Mouse (Mus musculus) liver, embryonic 11.5 days (tissue): ENCODE results near the gene Lyve1. TPM values are rescaled to one million over a fixed set of nuclear protein-coding genes. Genes with fewer than 3 reads are reported as not detected.

Experiments
- ATAC-seq: fragments of 200-750 bp; cut with Nextera tagmentation; replicated peaks from 2 replicates; pipeline ENCODE4 v1.8.0; 2017; ENCODE audit warnings: moderate number of reproducible peaks, mild to moderate bottlenecking, moderate TSS enrichment, moderate library complexity; ENCODE audit not compliant: low FRiP score
- DNase-seq: peaks from one replicate; pipeline ENCODE4 v3.0.0-alpha.2; 2017; ENCODE audit warnings: low spot score
- H3K27ac ChIP-seq: fragments of 300-500 bp; sonication (generic); 2 replicates; pipeline ENCODE4 v1.5.1; 2014; ENCODE audit warnings: mild to moderate bottlenecking, low read depth, low read length, control low read depth
- H3K27me3 ChIP-seq: fragments of 300-500 bp; sonication (generic); replicated peaks from 2 replicates; pipeline ENCODE4 v1.6.1; 2014; ENCODE audit warnings: low read length, mixed read lengths; ENCODE audit not compliant: control insufficient read depth, insufficient read depth
- H3K36me3 ChIP-seq: fragments of 300-500 bp; sonication (generic); 2 replicates; pipeline ENCODE4 v1.6.1; 2014; ENCODE audit warnings: mild to moderate bottlenecking, low read length, moderate library complexity, mixed read lengths; ENCODE audit not compliant: control insufficient read depth, insufficient read depth
- H3K4me1 ChIP-seq: fragments of 300-500 bp; sonication (generic); replicated peaks from 2 replicates; pipeline ENCODE4 v1.6.1; 2014; ENCODE audit warnings: low read length, mixed read lengths; ENCODE audit not compliant: control insufficient read depth, insufficient read depth
- H3K4me2 ChIP-seq: fragments of 300-500 bp; sonication (generic); 2 replicates; pipeline ENCODE4 v1.6.1; 2014; ENCODE audit warnings: mild to moderate bottlenecking, control low read depth, moderate library complexity
- H3K4me3 ChIP-seq: fragments of 300-500 bp; sonication (generic); 2 replicates; pipeline ENCODE4 v1.5.1; 2014; ENCODE audit warnings: low read depth, low read length, control low read depth
- H3K9ac ChIP-seq: fragments of 300-500 bp; sonication (generic); 2 replicates; pipeline ENCODE4 v1.6.1; 2014; ENCODE audit warnings: low read depth, low read length, control low read depth
- H3K9me3 ChIP-seq: fragments of 300-500 bp; sonication (generic); 2 replicates; pipeline ENCODE4 v1.6.1; 2016; ENCODE audit warnings: low read length, inconsistent platforms, mixed read lengths; ENCODE audit not compliant: control insufficient read depth
- WGBS: fragments of 180-500 bp; shearing (Covaris S2); extraction: QIAGEN DNeasy Blood & Tissue Kit; methylation state at CpG from one replicate; pipeline ENCODE4 v1.1.7; 2014; 5-methylcytosine and 5-hydroxymethylcytosine counted together
- polyA plus RNA-seq: library from polyadenylated mRNA; unstranded; fragments of >200 nt; fragmentation: Nextera tagmentation; extraction: Ambion mirVana; gene quantifications from 2 replicates; pipeline ENCODE4 v1.2.1, GENCODE M21; 2014

The Lyve1 gene
- polyA plus RNA-seq, 1 experiment from 2014 or later, result 25.7 TPM

GRCm38 (mm10) chr7:110810995-110811394 lies 52.0 kb downstream of the Lyve1 start:
- H3K4me3 ChIP-seq, result no peak overlapping the region
- WGBS, result 91% methylated on average over 8 of the region's 8 CpGs
- no peak overlapping the region for H3K4me2 ChIP-seq
- ATAC-seq (no peak), DNase-seq (no peak)
- no peaks in the 10 kb centered on the region for H3K9me3 ChIP-seq
- H3K27me3 ChIP-seq, result no peaks in the 10 kb centered on the region
- no peak overlapping the region for H3K9ac ChIP-seq
- no peak overlapping the region for H3K27ac ChIP-seq
- peaks cover 2% of the 10 kb centered on the region; the same call in 1 of the 2 replicates for H3K36me3 ChIP-seq
- H3K4me1 ChIP-seq, result no peaks in the 10 kb centered on the region

GRCm38 (mm10) chr7:110809585-110810557 lies 53.2 kb downstream of the Lyve1 start:
- ATAC-seq, result no peak
- Histone ChIP-seq H3K4me3 (no peak overlapping the region), H3K36me3 (peaks cover 2% of the 10 kb centered on the region; the same call in 1 of the 2 replicates), H3K9me3 (no peaks in the 10 kb centered on the region), H3K27me3 (no peaks in the 10 kb centered on the region), H3K9ac (no peak overlapping the region), H3K4me1 (no peaks in the 10 kb centered on the region), H3K27ac (no peak overlapping the region), H3K4me2 (no peak overlapping the region)
- DNase-seq, result no peak
- 86% methylated on average over 18 of the region's 18 CpGs for WGBS

- DNase-seq, result no peak
These were observed 54.1 kb downstream of the Lyve1 start for GRCm38 (mm10) chr7:110808962-110809361.

DNA sequence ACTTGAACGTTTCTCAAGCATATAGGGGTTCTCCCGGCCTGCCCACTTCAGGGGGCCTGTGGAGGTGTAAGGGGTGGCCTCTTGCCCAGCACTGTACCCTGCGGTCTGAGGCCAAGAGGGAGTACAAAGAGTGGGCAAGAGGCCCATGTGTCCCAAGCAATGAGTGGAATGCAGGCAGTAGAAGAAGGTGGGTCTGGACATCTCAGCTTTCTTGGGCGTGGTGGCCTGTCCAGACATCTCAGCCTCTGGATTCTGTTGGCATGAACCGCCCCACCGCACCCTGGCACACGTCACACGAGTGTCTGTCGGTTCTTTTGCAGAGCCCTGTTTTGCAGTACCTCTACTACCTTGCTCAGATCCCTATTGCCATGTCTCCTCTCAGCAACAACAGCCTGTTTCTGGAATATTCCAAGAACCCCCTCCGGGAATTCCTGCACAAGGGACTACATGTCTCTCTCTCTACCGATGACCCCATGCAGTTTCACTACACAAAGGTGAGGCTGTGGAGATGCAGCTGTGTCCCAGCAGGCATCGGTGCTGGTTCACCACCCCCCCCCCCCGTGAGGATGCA lies 55.5 kb downstream of the Lyve1 start:
- H3K36me3 ChIP-seq, result peaks cover 7% of the 10 kb centered on the region; the same call in 1 of the 2 replicates
- H3K4me1 ChIP-seq, result no peaks in the 10 kb centered on the region
- H3K9ac ChIP-seq, result no peak overlapping the region
- H3K4me3 ChIP-seq, result no peak overlapping the region
- no peak for DNase-seq
- ATAC-seq, result no peak
- WGBS, result 86% methylated on average over 13 of the region's 13 CpGs
- H3K9me3 ChIP-seq, result no peaks in the 10 kb centered on the region
- H3K4me2 ChIP-seq, result no peak overlapping the region
- H3K27me3 ChIP-seq, result no peaks in the 10 kb centered on the region
- no peak overlapping the region for H3K27ac ChIP-seq

More at GRCm38 (mm10) chr7:110808962-110809361, 54.1 kb downstream of the Lyve1 start:
- H3K27me3 ChIP-seq, result no peaks in the 10 kb centered on the region
- peaks cover 5% of the 10 kb centered on the region; the same call in 1 of the 2 replicates for H3K36me3 ChIP-seq
- no peak overlapping the region for H3K4me2 ChIP-seq
- H3K4me3 ChIP-seq, result no peak overlapping the region
- no peaks in the 10 kb centered on the region for H3K4me1 ChIP-seq
- ATAC-seq, result no peak
- no peaks in the 10 kb centered on the region for H3K9me3 ChIP-seq
- H3K27ac ChIP-seq, result no peak overlapping the region
- H3K9ac ChIP-seq, result no peak overlapping the region
- WGBS, result 74% methylated on average over 3 of the region's 3 CpGs

DNA sequence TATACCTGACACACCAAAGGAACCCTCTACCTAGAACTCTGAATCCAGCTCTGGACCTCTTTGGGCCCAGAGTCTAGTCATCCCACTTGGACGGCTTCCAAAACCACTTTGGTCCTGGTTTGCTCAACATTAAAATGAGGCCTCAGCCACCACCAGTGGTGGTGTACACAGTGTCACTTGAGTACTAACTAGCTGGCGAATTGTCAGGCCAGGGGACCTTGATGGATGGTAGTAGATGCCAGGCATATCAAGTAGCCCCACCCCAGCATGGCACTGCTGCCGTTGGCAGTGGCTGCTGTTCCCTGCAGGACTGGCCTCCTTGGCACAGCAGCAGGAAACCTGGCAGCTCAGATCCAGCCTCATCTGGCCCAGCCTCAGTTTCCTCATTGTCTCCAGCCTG lies 58.8 kb downstream of the Lyve1 start:
- H3K4me1 ChIP-seq, result no peaks in the 10 kb centered on the region
- no peak for DNase-seq
- no peak overlapping the region for H3K4me3 ChIP-seq
- H3K9ac ChIP-seq, result no peak overlapping the region
- H3K9me3 ChIP-seq, result no peaks in the 10 kb centered on the region
- 83% methylated on average over 3 of the region's 3 CpGs for WGBS
- ATAC-seq, result no peak
- no peaks in the 10 kb centered on the region for H3K27me3 ChIP-seq
- no peak overlapping the region for H3K4me2 ChIP-seq
- H3K36me3 ChIP-seq, result peaks cover 9% of the 10 kb centered on the region; the same call in 1 of the 2 replicates
- no peak overlapping the region for H3K27ac ChIP-seq

DNA sequence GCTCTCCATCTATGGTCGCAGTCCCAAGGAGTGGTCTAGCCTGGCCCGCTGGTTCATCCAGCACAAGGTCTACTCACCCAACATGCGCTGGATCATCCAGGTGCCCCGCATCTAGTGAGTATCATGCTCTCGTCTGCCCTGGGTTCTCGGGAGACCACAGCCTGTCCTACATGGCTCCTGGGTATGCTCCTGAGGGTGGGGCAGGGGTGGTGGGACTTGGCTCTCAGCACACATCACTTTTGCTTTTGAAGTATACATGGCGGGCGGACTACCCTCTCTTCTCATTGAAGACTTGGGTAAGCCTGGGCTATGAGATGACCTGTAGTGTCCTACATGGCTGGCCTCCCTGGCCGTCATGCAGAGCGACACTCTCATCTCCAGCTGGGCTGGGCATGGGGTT lies 59.9 kb downstream of the Lyve1 start:
- WGBS, result 91% methylated on average over 10 of the region's 10 CpGs
- Histone ChIP-seq H3K27ac (no peak overlapping the region), H3K36me3 (peaks cover 9% of the 10 kb centered on the region; the same call in 1 of the 2 replicates), H3K4me3 (no peak overlapping the region), H3K4me2 (no peak overlapping the region), H3K9me3 (no peaks in the 10 kb centered on the region), H3K9ac (no peak overlapping the region), H3K27me3 (no peaks in the 10 kb centered on the region), H3K4me1 (no peaks in the 10 kb centered on the region)
- ATAC-seq (no peak), DNase-seq (no peak)

DNA sequence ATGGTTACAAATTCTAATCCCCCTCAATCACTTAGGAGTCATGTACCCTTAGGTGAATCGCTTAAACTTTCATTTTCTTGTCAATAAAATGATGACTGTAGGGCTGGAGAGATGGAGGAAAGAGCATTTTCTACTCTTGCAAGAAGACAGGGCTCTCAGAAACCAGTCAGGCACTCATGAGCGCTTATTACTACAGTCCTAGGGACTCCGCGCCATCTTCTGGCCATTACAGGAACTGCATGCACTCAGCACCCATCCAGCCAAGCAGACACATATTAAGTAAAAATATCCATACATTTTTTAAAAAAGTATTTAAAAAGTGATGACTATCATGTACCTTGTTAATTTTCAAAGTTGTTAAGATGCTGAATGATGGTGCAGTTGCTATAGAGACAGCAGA lies 62.0 kb downstream of the Lyve1 start:
- Histone ChIP-seq H3K36me3 (peaks cover 12% of the 10 kb centered on the region; the same call in 1 of the 2 replicates), H3K9me3 (no peaks in the 10 kb centered on the region), H3K27me3 (no peaks in the 10 kb centered on the region), H3K4me2 (no peak overlapping the region), H3K4me1 (no peaks in the 10 kb centered on the region; the same call in 1 of the 2 replicates), H3K9ac (no peak overlapping the region), H3K27ac (no peak overlapping the region), H3K4me3 (no peak overlapping the region)
- DNase-seq, result peak; percentile 55
- 0 out of 2 replicates have a peak, but pooled peaks have one; percentile 40 for ATAC-seq
- under 1% methylated on average over 4 of the region's 4 CpGs for WGBS
